Mouse (Mus musculus) ES-E14 (cell line): ENCODE measurements at regions not wholly inside any gene's neighbourhood (a gene's known extent, or its start where the extent isn't known, plus 50 kb on each side); places are given as distances from the start of the nearest gene placed in this dataset.

Experiments used
- DNase-seq: peaks from one replicate; pipeline ENCODE4 v3.0.0-alpha.2; 2013; ENCODE audit warnings: low read depth, low spot score
- H3K27ac ChIP-seq: 2 replicates; pipeline ENCODE4 v1.5.1; 2012; ENCODE audit warnings: low read depth, mild to moderate bottlenecking, low read length, moderate library complexity, mixed read lengths; ENCODE audit not compliant: poor library complexity, insufficient read depth, severe bottlenecking
- H3K36me3 ChIP-seq: 2 replicates; pipeline ENCODE4 v1.6.1; 2012; ENCODE audit warnings: mild to moderate bottlenecking, low read length, moderate library complexity, mixed read lengths; ENCODE audit not compliant: control insufficient read depth, poor library complexity, insufficient read depth, severe bottlenecking
- H3K4me1 ChIP-seq, 2 experiments: fragments of 150-350 bp in 1 of 2; sonication (generic) in 1 of 2; 2 replicates each; pipeline ENCODE4 v1.6.1; 2012; ENCODE audit warnings: low read length in 2 of 2, mild to moderate bottlenecking in 1 of 2, mixed read lengths in 1 of 2; ENCODE audit not compliant: control insufficient read depth in 2 of 2, insufficient read depth in 2 of 2, poor library complexity in 1 of 2
- H3K4me3 ChIP-seq, 2 experiments: fragments of 150-350 bp in 1 of 2; sonication (generic) in 1 of 2; 2 replicates each; pipeline ENCODE4 v1.5.1; 2012; ENCODE audit warnings: low read length in 2 of 2, low read depth in 1 of 2, mild to moderate bottlenecking in 1 of 2, mixed read lengths in 1 of 2; ENCODE audit not compliant: insufficient read depth in 1 of 2, poor library complexity in 1 of 2, severe bottlenecking in 1 of 2
- H3K9ac ChIP-seq: 2 replicates; pipeline ENCODE4 v1.6.1; 2012; ENCODE audit warnings: low read depth, mild to moderate bottlenecking, low read length, mixed read lengths; ENCODE audit not compliant: poor library complexity, insufficient read depth, severe bottlenecking
- H3K9me3 ChIP-seq: fragments of 150-350 bp; sonication (generic); 2 replicates; pipeline ENCODE4 v1.6.1; 2012; ENCODE audit warnings: low read depth, mild to moderate bottlenecking, low read length; ENCODE audit not compliant: control insufficient read depth, insufficient read depth
- CHD2 ChIP-seq: IDR thresholded peaks from 2 replicates; pipeline ENCODE4 v1.6.1; 2014; ENCODE audit warnings: mild to moderate bottlenecking, low read depth, low read length, inconsistent platforms
- HCFC1 ChIP-seq: IDR thresholded peaks from 2 replicates; pipeline ENCODE4 v1.6.1; 2012; ENCODE audit warnings: low read length, inconsistent platforms, borderline replicate concordance; ENCODE audit not compliant: insufficient read depth
- MAFK ChIP-seq: IDR thresholded peaks from 2 replicates; pipeline ENCODE4 v1.6.1; 2014; ENCODE audit warnings: mild to moderate bottlenecking, low read depth, low read length, inconsistent platforms; ENCODE audit not compliant: insufficient read depth
- ZC3H11A ChIP-seq: IDR thresholded peaks from 2 replicates; pipeline ENCODE4 v1.6.1; 2012; ENCODE audit warnings: low read depth, mild to moderate bottlenecking, inconsistent platforms, low read length, borderline replicate concordance
- ZNF384 ChIP-seq: IDR thresholded peaks from 2 replicates; pipeline ENCODE4 v1.6.1; 2012; ENCODE audit warnings: low read depth, low read length, inconsistent platforms
- in situ Hi-C, 2 experiments: fragments of 600-800 bp; cut with MboI; formaldehyde crosslinking; loops; one replicate each; pipeline ENCODE4 v1.15.1; 2025; ENCODE audit warnings: low sequenced_read_pairs in 2 of 2, inconsistent platforms in 1 of 2; ENCODE audit not compliant: unreplicated experiment in 2 of 2

GRCm38 (mm10) chr12:90810666-90811065 is 72.4 kb upstream of the Dio2 start:
- in situ Hi-C loops, result no loop called here
- no peak overlapping the region for H3K27ac ChIP-seq
- no peak for TF ChIP-seq CHD2
- no peak for TF ChIP-seq HCFC1
- no peak for TF ChIP-seq ZNF384
- no peak for TF ChIP-seq ZC3H11A
- TF ChIP-seq MAFK, result no peak

GRCm38 (mm10) chr12:90790562-90790961 is 52.3 kb upstream of the Dio2 start:
- Histone ChIP-seq H3K4me1 (no peaks in the 10 kb centered on the region), H3K9ac (no peak overlapping the region), H3K36me3 (no peaks in the 10 kb centered on the region), H3K4me3 (no peak overlapping the region), H3K27ac (no peak overlapping the region), H3K9me3 (no peaks in the 10 kb centered on the region)
- in situ Hi-C loops, result no loop called here
- DNase-seq, result no peak
- TF ChIP-seq MAFK (peak; percentile 60; the same call in 1 of the 2 replicates), HCFC1 (no peak)

More at GRCm38 (mm10) chr12:90810666-90811065, 72.4 kb upstream of the Dio2 start:
- Histone ChIP-seq H3K36me3 (no peaks in the 10 kb centered on the region), H3K4me3 (no peak overlapping the region), H3K9me3 (no peaks in the 10 kb centered on the region), H3K9ac (no peak overlapping the region), H3K4me1 (no peaks in the 10 kb centered on the region)
- no peak for DNase-seq
